1 mouse cellular context compared by ENCODE assay signal in genomic region chr4:89127674-89128073, GRCm38 (mm10).
A peak's percentile ranks its signal among the peaks of the same experiment; 100 is the strongest.
TF ChIP-seq lines count a peak whose summit lies in the region.

No protein-coding gene starts in this region.

TF ChIP-seq in MEL, 35 proteins besides CTCF, POLR2A, EP300 and RAD21 (continued from another document):
- TF ChIP-seq MAZ (IDR thresholded peaks at IDR 0.05; ENCODE audit: low read depth, low read length) (0 out of 2 replicates have a peak, but pooled peaks have one; percentile 7), UBTF (IDR thresholded peaks at IDR 0.05; ENCODE audit: borderline replicate concordance, insufficient read depth, low read depth, low read length) (peak; percentile 76; the same call in 1 of the 2 replicates), ETS1 (IDR thresholded peaks at IDR 0.05; ENCODE audit: low read depth, low read length) (no peak), TBP (IDR thresholded peaks at IDR 0.05; ENCODE audit: low read depth, low read length) (peak; percentile 96), NELFE (IDR thresholded peaks at IDR 0.05; ENCODE audit: low read depth, low read length) (no peak), MYC (IDR thresholded peaks at IDR 0.05; ENCODE audit: low read depth, low read length) (no peak), MEF2A (IDR thresholded peaks at IDR 0.05; ENCODE audit: extremely low read depth, insufficient replicate concordance, low read depth, low read length, poor library complexity, severe bottlenecking) (no peak), TAL1 (IDR thresholded peaks at IDR 0.05; ENCODE audit: low read length) (no peak), ELF1 (IDR thresholded peaks at IDR 0.05; ENCODE audit: low read depth, low read length) (no peak), KAT2A (conservative IDR thresholded peaks at IDR 0.05; ENCODE audit: low read depth, low read length) (no peak), ZKSCAN1 (IDR thresholded peaks at IDR 0.05; ENCODE audit: low read depth, low read length) (no peak), NRF1 (IDR thresholded peaks at IDR 0.05; ENCODE audit: insufficient read depth, low read depth, low read length, poor library complexity, severe bottlenecking) (no peak), SIN3A (IDR thresholded peaks at IDR 0.05; ENCODE audit: low read length) (0 out of 2 replicates have a peak, but pooled peaks have one; percentile 18), CHD1 (IDR thresholded peaks at IDR 0.05; ENCODE audit: low read depth, low read length) (no peak), HCFC1 (IDR thresholded peaks at IDR 0.05; ENCODE audit: low read depth, low read length) (no peak)
